Mouse (Mus musculus): ENCODE results near the gene Map4k5. TPM values are rescaled to one million over a fixed set of nuclear protein-coding genes. Genes with fewer than 3 reads are reported as not detected.

Map4k5 gene
- polyA plus RNA-seq, 2 experiments from 2014 or later = 2.9 to 3.3 TPM

GRCm38 (mm10) chr12:69885170-69885923 lies 7.7 kb downstream of the Map4k5 start:
- ATAC-seq = no peak

GRCm38 (mm10) chr12:69884053-69884452 lies 8.9 kb downstream of the Map4k5 start:
- ATAC-seq = no peak

GRCm38 (mm10) chr12:69881198-69881905 lies 11.6 kb downstream of the Map4k5 start:
- ATAC-seq = no peak

- ATAC-seq = no peak
These were observed 13.3 kb downstream of the Map4k5 start for GRCm38 (mm10) chr12:69879739-69880138.

- ATAC-seq = no peak
These were observed 13.8 kb downstream of the Map4k5 start for GRCm38 (mm10) chr12:69879172-69879665.

- no peak for ATAC-seq
These were observed 15.1 kb downstream of the Map4k5 start for GRCm38 (mm10) chr12:69877842-69878363.

- ATAC-seq = no peak
These were observed 21.4 kb downstream of the Map4k5 start for GRCm38 (mm10) chr12:69871632-69872031.

GRCm38 (mm10) chr12:69867338-69867737 lies 25.7 kb downstream of the Map4k5 start:
- no peak for ATAC-seq

GRCm38 (mm10) chr12:69864164-69864692 lies 28.8 kb downstream of the Map4k5 start:
- peak; percentile 55 for ATAC-seq

GRCm38 (mm10) chr12:69863505-69863904 lies 29.5 kb downstream of the Map4k5 start:
- ATAC-seq = peak; percentile 98

- ATAC-seq = no peak
These were observed 34.2 kb downstream of the Map4k5 start for GRCm38 (mm10) chr12:69858847-69859246.

GRCm38 (mm10) chr12:69857597-69857996 lies 35.4 kb downstream of the Map4k5 start:
- no peak for ATAC-seq

GRCm38 (mm10) chr12:69856398-69856797 lies 36.6 kb downstream of the Map4k5 start:
- no peak for ATAC-seq

GRCm38 (mm10) chr12:69855641-69856300 lies 37.2 kb downstream of the Map4k5 start:
- ATAC-seq = no peak

GRCm38 (mm10) chr12:69853942-69854341 lies 39.1 kb downstream of the Map4k5 start:
- ATAC-seq = no peak

- ATAC-seq = peak; percentile 52
These were observed 39.6 kb downstream of the Map4k5 start for GRCm38 (mm10) chr12:69853387-69853786.

- ATAC-seq = no peak
These were observed 40.7 kb downstream of the Map4k5 start for GRCm38 (mm10) chr12:69852288-69852687.

- no peak for ATAC-seq
These were observed 44.7 kb downstream of the Map4k5 start for GRCm38 (mm10) chr12:69848083-69848878.

GRCm38 (mm10) chr12:69846499-69846898 lies 46.5 kb downstream of the Map4k5 start:
- ATAC-seq = no peak

- no peak for ATAC-seq
These were observed 47.3 kb downstream of the Map4k5 start for GRCm38 (mm10) chr12:69845722-69846121.

GRCm38 (mm10) chr12:69843531-69844445 lies 49.2 kb downstream of the Map4k5 start:
- no peak for ATAC-seq

Data from activated CD4-positive, CD25-positive, alpha-beta regulatory T cell, adult 4 months (primary cell).